Mouse (Mus musculus) MEL (cell line): ENCODE measurements around the gene Flt3l.
"Not testable (repeated sequence)": the region's sequence is repeated elsewhere in the genome, so short reads cannot be mapped to it uniquely, and the experiment has no call there.

Experiments used
- CHD2 ChIP-seq: IDR thresholded peaks from 2 replicates; pipeline ENCODE4 v1.6.1; 2011; ENCODE audit warnings: low read length, improper control_type of control experiment
- CTCF ChIP-seq, 3 experiments: IDR thresholded peaks in 2 of 3; conservative IDR thresholded peaks in 1 of 3; 2 replicates each; pipeline ENCODE4 v1.5.1; 2011 to 2012; ENCODE audit warnings: low read length in 3 of 3, low read depth in 2 of 3, mild to moderate bottlenecking in 2 of 3, improper control_type of control experiment in 1 of 3, inconsistent platforms in 1 of 3, mixed read lengths in 1 of 3, moderate library complexity in 1 of 3; ENCODE audit not compliant: control insufficient read depth in 1 of 3, insufficient read depth in 1 of 3, poor library complexity in 1 of 3, severe bottlenecking in 1 of 3
- ELF1 ChIP-seq: IDR thresholded peaks from 2 replicates; pipeline ENCODE4 v1.6.1; 2014; ENCODE audit warnings: low read depth, mild to moderate bottlenecking, inconsistent platforms, low read length, improper control_type of control experiment, moderate library complexity
- EP300 ChIP-seq, 2 experiments: IDR thresholded peaks; 2 replicates each; pipeline ENCODE4 v1.6.1; 2011; ENCODE audit warnings: improper control_type of control experiment in 2 of 2, low read length in 2 of 2, low read depth in 1 of 2, mild to moderate bottlenecking in 1 of 2
- ETS1 ChIP-seq: IDR thresholded peaks from 2 replicates; pipeline ENCODE4 v1.6.1; 2012; ENCODE audit warnings: low read depth, mild to moderate bottlenecking, inconsistent platforms, low read length, improper control_type of control experiment, moderate library complexity
- GATA1 ChIP-seq: IDR thresholded peaks from 2 replicates; pipeline ENCODE4 v1.6.1; 2011; ENCODE audit warnings: low read depth, low read length, improper control_type of control experiment
- MAFK ChIP-seq: IDR thresholded peaks from 2 replicates; pipeline ENCODE4 v1.6.1; 2011; ENCODE audit warnings: low read depth, mild to moderate bottlenecking, low read length, improper control_type of control experiment, borderline replicate concordance
- MAX ChIP-seq: IDR thresholded peaks from 2 replicates; pipeline ENCODE4 v1.6.1; 2011; ENCODE audit warnings: low read length, improper control_type of control experiment
- MYC ChIP-seq: IDR thresholded peaks from 2 replicates; pipeline ENCODE4 v1.6.1; 2011; ENCODE audit warnings: low read depth, mild to moderate bottlenecking, low read length, improper control_type of control experiment, moderate library complexity
- NELFE ChIP-seq: IDR thresholded peaks from 2 replicates; pipeline ENCODE4 v1.6.1; 2011; ENCODE audit warnings: low read depth, low read length, improper control_type of control experiment
- POLR2A ChIP-seq, 2 experiments: IDR thresholded peaks; 2 replicates each; pipeline ENCODE4 v1.6.1; 2011 to 2012; ENCODE audit warnings: low read length in 2 of 2, mild to moderate bottlenecking in 2 of 2, control low read depth in 1 of 2, improper control_type of control experiment in 1 of 2, low read depth in 1 of 2, moderate library complexity in 1 of 2; ENCODE audit not compliant: control insufficient read depth in 1 of 2, insufficient read depth in 1 of 2, poor library complexity in 1 of 2
- SIN3A ChIP-seq: IDR thresholded peaks from 2 replicates; pipeline ENCODE4 v1.6.1; 2012; ENCODE audit warnings: low read length, improper control_type of control experiment, inconsistent platforms
- TAL1 ChIP-seq: IDR thresholded peaks from 2 replicates; pipeline ENCODE4 v1.6.1; 2012; ENCODE audit warnings: mild to moderate bottlenecking, inconsistent platforms, low read length, moderate library complexity, mixed read lengths
- USF1 ChIP-seq: IDR thresholded peaks from 2 replicates; pipeline ENCODE4 v1.6.1; 2014; ENCODE audit warnings: low read depth, mild to moderate bottlenecking, inconsistent platforms, low read length, improper control_type of control experiment, moderate library complexity

DNA sequence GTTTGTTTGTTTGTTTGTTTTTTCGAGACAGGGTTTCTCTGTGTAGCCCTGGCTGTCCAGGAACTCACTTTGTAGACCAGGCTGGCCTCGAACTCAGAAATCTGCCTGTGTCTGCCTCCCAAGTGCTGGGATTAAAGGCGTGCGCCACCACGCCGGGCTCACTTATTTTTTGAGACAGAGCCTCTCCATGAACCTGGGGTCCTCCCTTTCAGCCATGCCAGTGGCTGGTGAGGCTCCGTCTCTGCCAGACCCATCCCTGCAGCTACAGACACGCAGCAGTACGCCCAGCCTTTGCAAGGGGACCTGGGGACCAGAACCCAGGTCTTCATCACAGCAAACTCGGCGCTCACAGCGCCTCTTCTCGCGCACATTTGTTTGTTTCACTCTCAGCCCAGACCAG, 40.3 kb downstream of the Flt3l start:
- TF ChIP-seq SIN3A; ELF1; CTCF (IDR thresholded peaks at IDR 0.05 in 2 of 3, conservative IDR thresholded peaks at IDR 0.05 in 1 of 3; ENCODE audit: control insufficient read depth in 1 of 3, insufficient read depth in 1 of 3, low read depth in 2 of 3, low read length in 3 of 3, poor library complexity in 1 of 3, severe bottlenecking in 1 of 3); MYC; GATA1; EP300 (IDR thresholded peaks at IDR 0.05; ENCODE audit: low read depth in 1 of 2, low read length in 2 of 2); MAX; NELFE; POLR2A (IDR thresholded peaks at IDR 0.05; ENCODE audit: control insufficient read depth in 1 of 2, insufficient read depth in 1 of 2, low read depth in 1 of 2, low read length in 2 of 2, poor library complexity in 1 of 2); MAFK; CHD2; USF1; TAL1; ETS1: not testable (repeated sequence)
